Comparison of ENCODE assay signal across 25 mouse cellular contexts in genomic region chr12:3989943-3990342, GRCm38 (mm10). TPM values are rescaled to one million over a fixed set of nuclear protein-coding genes. Genes with fewer than 3 reads are reported as not detected.
DNase-seq lines count a peak whose midpoint lies in the region; ATAC-seq and TF ChIP-seq lines count a peak whose summit lies in the region.
"Had no signal": no experiment of that assay in that cellular context is flagged by ENCODE, and none has a peak within 500 bp of the region (broad histone marks: within the 10 kb centered on the region; RNA-seq: fewer than 3 reads in every experiment).

No protein-coding gene starts in this region.

- intact Hi-C loops in heart, postnatal 25 days (cut with DNase I), result loop anchor here (10.0 kb wide), 1 partner anchor 245 kb away; the partner anchor contains the start of genes Cenpo and Ptrhd1

- H3K27me3 ChIP-seq in heart, embryonic 12.5 days (replicated peaks), result no peaks in the 10 kb centered on the region
- H3K27me3 ChIP-seq in lung, embryonic 15.5 days, result no peaks in the 10 kb centered on the region
- H3K27me3 ChIP-seq: midbrain, embryonic 12.5 days; neural tube, embryonic 13.5 days had no signal

- no peak for ATAC-seq in heart, embryonic 12.5 days (ENCODE audit: insufficient number of reproducible peaks, low FRiP score)
- no peak for ATAC-seq in lung, embryonic 15.5 days (ENCODE audit: borderline replicate concordance, extremely low read depth, low FRiP score, low TSS enrichment)
- ATAC-seq: forebrain, embryonic 16.5 days; hindbrain, embryonic 16.5 days; intestine, embryonic 16.5 days; liver, postnatal 0 days had no signal

- H3K4me3 ChIP-seq in heart, embryonic 12.5 days, result no peak overlapping the region
- H3K4me3 ChIP-seq in lung, embryonic 15.5 days, result no peak overlapping the region
- H3K4me3 ChIP-seq: heart, embryonic 10.5 days; left cerebral cortex, adult 2 months; midbrain, embryonic 12.5 days; neural tube, embryonic 13.5 days had no signal

- 40% methylated on average over 2 of the region's 2 CpGs for WGBS in heart, embryonic 12.5 days
- 21% methylated on average over 2 of the region's 2 CpGs for WGBS in lung, embryonic 15.5 days

- peak overlapping the region; percentile 37 for H3K27ac ChIP-seq in heart, embryonic 12.5 days (ENCODE audit: poor library complexity, severe bottlenecking)
- peak overlapping the region; percentile 50; the same call in 1 of the 2 replicates for H3K27ac ChIP-seq in lung, embryonic 15.5 days
- H3K27ac ChIP-seq: heart, embryonic 10.5 days; kidney, postnatal 0 days; left cerebral cortex, adult 2 months; midbrain, embryonic 12.5 days; neural tube, embryonic 13.5 days had no signal

- no peak for TF ChIP-seq CTCF in brain, embryonic 14.5 days (IDR thresholded peaks at IDR 0.05; ENCODE audit: borderline replicate concordance, extremely low read depth, insufficient read depth, insufficient read length)

- H3K4me1 ChIP-seq in heart, embryonic 12.5 days (replicated peaks), result peaks cover 10% of the 10 kb centered on the region
- H3K4me1 ChIP-seq in lung, embryonic 15.5 days, result peaks cover 5% of the 10 kb centered on the region

- H3K9ac ChIP-seq in heart, embryonic 12.5 days, result no peak overlapping the region
- H3K9ac ChIP-seq in lung, embryonic 15.5 days, result no peak overlapping the region
- H3K9ac ChIP-seq: liver, postnatal 0 days; midbrain, embryonic 12.5 days; neural tube, embryonic 13.5 days had no signal

- TF ChIP-seq POLR2A in brain, embryonic 14.5 days (IDR thresholded peaks at IDR 0.05; ENCODE audit: borderline replicate concordance, extremely low read depth, insufficient read depth, insufficient read length, poor library complexity, severe bottlenecking), result no peak

- H3K36me3 ChIP-seq in heart, embryonic 12.5 days, result peaks cover 5% of the 10 kb centered on the region; the same call in 1 of the 2 replicates
- H3K36me3 ChIP-seq in lung, embryonic 15.5 days, result no peaks in the 10 kb centered on the region

- no peaks in the 10 kb centered on the region for H3K9me3 ChIP-seq in heart, embryonic 12.5 days (replicated peaks)
- H3K9me3 ChIP-seq in lung, embryonic 15.5 days, result no peaks in the 10 kb centered on the region
- H3K9me3 ChIP-seq: heart, embryonic 10.5 days; midbrain, embryonic 12.5 days; neural tube, embryonic 13.5 days had no signal

- no peak for DNase-seq in heart, postnatal 25 days (ENCODE audit: low spot score)
- DNase-seq in lung, postnatal 25 days (ENCODE audit: low spot score), result no peak
- DNase-seq in A20 (ENCODE audit: low read depth, low spot score), result peak; percentile 48
- peak; percentile 24 for DNase-seq in brain, embryonic 14.5 days (ENCODE audit: low read depth)
- DNase-seq in layer of hippocampus, adult 9-10 months (ENCODE audit: low spot score), result no peak
- DNase-seq: adrenal gland, adult 2 months; B cell, adult 2 months; cerebellum, adult 9-11 months; gastrocnemius, postnatal 36 days; heart, postnatal 36 days; left cerebral cortex, postnatal 4 days; liver, postnatal 0 days; lung, postnatal 4 days; thymus, adult 18-20 months had no signal

- no peak overlapping the region for H3K4me2 ChIP-seq in heart, embryonic 12.5 days
- H3K4me2 ChIP-seq in lung, embryonic 15.5 days, result no peak overlapping the region
- H3K4me2 ChIP-seq: midbrain, embryonic 12.5 days; neural tube, embryonic 13.5 days had no signal

RNA-seq across cellular contexts. Expression of gene Pomc, which starts 35.2 kb away (rescaled TPM):
- 2.1 and 2.2 TPM in 2 replicates for polyA plus RNA-seq in heart, embryonic 12.5 days (2016; fragmentation: Nextera tagmentation; extraction: Ambion mirVana)
- under 1 TPM in 1 of 2 experiments, not detected in 1; 0.26 TPM for total RNA-seq in heart, postnatal 25 days (2021)
- polyA plus RNA-seq in lung, embryonic 15.5 days (2015; fragmentation: Nextera tagmentation; extraction: Ambion mirVana), result 3.1 and 3.2 TPM in 2 replicates
- polyA plus RNA-seq in brain, embryonic 14.5 days (2012; rRNA removed), result 4.9 and 6.0 TPM in 2 replicates
- total RNA-seq: gastrocnemius, postnatal 36 days had no signal
- polyA plus RNA-seq: liver, adult 2 months had no signal

RNA-seq across cellular contexts. Expression of gene Efr3b, which starts 48.8 kb away (rescaled TPM):
- 13.5 and 13.8 TPM in 2 replicates for polyA plus RNA-seq in heart, embryonic 12.5 days (2016; fragmentation: Nextera tagmentation; extraction: Ambion mirVana)
- total RNA-seq in heart, postnatal 25 days (2021), result 1 to 10 TPM; 7.3 to 7.9 TPM
- polyA plus RNA-seq in lung, embryonic 15.5 days (2015; fragmentation: Nextera tagmentation; extraction: Ambion mirVana), result 4.0 and 4.2 TPM in 2 replicates
- polyA plus RNA-seq in brain, embryonic 14.5 days (2012; rRNA removed), result 41.6 and 65.6 TPM in 2 replicates

Comparison
In these comparisons a context has a peak if more than half of its experiments do, and no peak if none do; other contexts are left out.
1. DNase-seq: peak in A20 (single experiment) and brain, embryonic 14.5 days (single experiment); none in heart, postnatal 25 days (single experiment), lung, postnatal 25 days (single experiment) and layer of hippocampus, adult 9-10 months (single experiment).